Mouse (Mus musculus) kidney, embryonic 16.5 days (tissue): ENCODE results near the gene Fam222b. TPM values are rescaled to one million over a fixed set of nuclear protein-coding genes. Genes with fewer than 3 reads are reported as not detected.
"Not testable (repeated sequence)": the region's sequence is repeated elsewhere in the genome, so short reads cannot be mapped to it uniquely, and the experiment has no call there.

ENCODE experiments used
- ATAC-seq: fragments of 200-750 bp; cut with Nextera tagmentation; 2 replicates; pipeline ENCODE4 v1.8.0; 2017; ENCODE audit warnings: moderate TSS enrichment; ENCODE audit not compliant: low FRiP score, low TSS enrichment
- H3K27ac ChIP-seq: fragments of 300-500 bp; sonication (generic); 2 replicates; pipeline ENCODE4 v1.5.1; 2014; ENCODE audit warnings: low read length
- H3K27me3 ChIP-seq: fragments of 300-500 bp; sonication (generic); 2 replicates; pipeline ENCODE4 v1.6.1; 2014; ENCODE audit warnings: low read length, control low read depth, mixed read lengths; ENCODE audit not compliant: insufficient read depth
- H3K36me3 ChIP-seq: fragments of 300-500 bp; sonication (generic); 2 replicates; pipeline ENCODE4 v1.6.1; 2014; ENCODE audit warnings: low read length, control low read depth, mixed read lengths; ENCODE audit not compliant: insufficient read depth
- H3K4me1 ChIP-seq: fragments of 300-500 bp; sonication (generic); 2 replicates; pipeline ENCODE4 v1.6.1; 2014; ENCODE audit warnings: low read length, control low read depth, mixed read lengths; ENCODE audit not compliant: insufficient read depth
- H3K4me2 ChIP-seq: fragments of 300-500 bp; sonication (generic); replicated peaks from 2 replicates; pipeline ENCODE4 v1.6.1; 2014; ENCODE audit warnings: low read depth, low read length
- H3K4me3 ChIP-seq: fragments of 300-500 bp; sonication (generic); 2 replicates; pipeline ENCODE4 v1.5.1; 2014; ENCODE audit warnings: mild to moderate bottlenecking, low read length
- H3K9ac ChIP-seq: fragments of 300-500 bp; sonication (generic); replicated peaks from 2 replicates; pipeline ENCODE4 v1.6.1; 2014; ENCODE audit warnings: low read length
- H3K9me3 ChIP-seq: fragments of 300-500 bp; sonication (generic); 2 replicates; pipeline ENCODE4 v1.6.1; 2016; ENCODE audit warnings: low read length, control low read depth
- WGBS: fragments of 180-500 bp; shearing (Covaris S2); extraction: QIAGEN DNeasy Blood & Tissue Kit; methylation state at CpG from one replicate; pipeline ENCODE4 v1.1.7; 2014; 5-methylcytosine and 5-hydroxymethylcytosine counted together
- polyA plus RNA-seq: library from polyadenylated mRNA; unstranded; fragments of >200 nt; fragmentation: Nextera tagmentation; extraction: Ambion mirVana; gene quantifications from 2 replicates; pipeline ENCODE4 v1.2.1, GENCODE M21; 2015

Gene Fam222b
- 14.8 and 19.3 TPM in 2 replicates for polyA plus RNA-seq

- ATAC-seq = peak; percentile 98
- peaks cover 21% of the 10 kb centered on the region for H3K4me1 ChIP-seq
- WGBS = under 1% methylated on average over 38 of the region's 38 CpGs
- H3K9ac ChIP-seq = peak within 1 kb of the TSS; percentile 82
- H3K27me3 ChIP-seq = no peaks in the 10 kb centered on the region
- H3K4me3 ChIP-seq = peak within 1 kb of the TSS; percentile 68
- H3K4me2 ChIP-seq = peak within 1 kb of the TSS; percentile 72
- no peaks in the 10 kb centered on the region for H3K36me3 ChIP-seq
- H3K27ac ChIP-seq = peak within 1 kb of the TSS; percentile 61
- no peaks in the 10 kb centered on the region for H3K9me3 ChIP-seq
These were observed at the start of gene Fam222b for GRCm38 (mm10) chr11:78094504-78095143. Fam222b (plus strand) TSS chr11:78094660.

- Histone ChIP-seq H3K4me2 (no peak overlapping the region), H3K27ac (0 out of 2 replicates have a peak overlapping the region, but pooled peaks have one; percentile 62), H3K36me3 (0 out of 2 replicates have a peak, but pooled peaks cover 3% of the 10 kb centered on the region), H3K4me1 (peaks cover 7% of the 10 kb centered on the region; the same call in 1 of the 2 replicates), H3K4me3 (no peak overlapping the region), H3K27me3 (no peaks in the 10 kb centered on the region), H3K9me3 (no peaks in the 10 kb centered on the region; the same call in 1 of the 2 replicates), H3K9ac (no peak overlapping the region)
- 49% methylated on average over 5 of the region's 5 CpGs for WGBS
- 0 out of 2 replicates have a peak, but pooled peaks have one; percentile 19 for ATAC-seq
These were observed 49.7 kb upstream of the Fam222b start for GRCm38 (mm10) chr11:78044758-78045251.

GRCm38 (mm10) chr11:78048637-78049036, 45.8 kb upstream of the Fam222b start:
- not testable (repeated sequence) for ATAC-seq, H3K36me3 ChIP-seq, H3K9ac ChIP-seq, H3K27me3 ChIP-seq, H3K9me3 ChIP-seq, H3K4me2 ChIP-seq, H3K27ac ChIP-seq, H3K4me3 ChIP-seq, H3K4me1 ChIP-seq
- WGBS = 100% methylated on average over 2 of the region's 4 CpGs

GRCm38 (mm10) chr11:78053078-78053477, 41.4 kb upstream of the Fam222b start:
- no peak overlapping the region for H3K4me3 ChIP-seq
- WGBS = 84% methylated on average over 8 of the region's 8 CpGs
- no peaks in the 10 kb centered on the region for H3K9me3 ChIP-seq
- no peaks in the 10 kb centered on the region for H3K4me1 ChIP-seq
- no peak overlapping the region for H3K27ac ChIP-seq
- H3K4me2 ChIP-seq = no peak overlapping the region
- peaks cover 24% of the 10 kb centered on the region for H3K36me3 ChIP-seq
- ATAC-seq = no peak
- no peak overlapping the region for H3K9ac ChIP-seq
- H3K27me3 ChIP-seq = no peaks in the 10 kb centered on the region

- Histone ChIP-seq H3K9ac (no peak overlapping the region), H3K27me3 (no peaks in the 10 kb centered on the region), H3K36me3 (peaks cover 38% of the 10 kb centered on the region), H3K4me2 (no peak overlapping the region), H3K4me3 (no peak overlapping the region), H3K9me3 (no peaks in the 10 kb centered on the region), H3K4me1 (no peaks in the 10 kb centered on the region), H3K27ac (no peak overlapping the region)
- WGBS = 59% methylated on average over 8 of the region's 8 CpGs
- ATAC-seq = 0 out of 2 replicates have a peak, but pooled peaks have one; percentile 32
These were observed 37.5 kb upstream of the Fam222b start for GRCm38 (mm10) chr11:78056946-78057345.

GRCm38 (mm10) chr11:78059833-78060757, 34.4 kb upstream of the Fam222b start:
- no peak overlapping the region for H3K27ac ChIP-seq
- no peak overlapping the region for H3K4me3 ChIP-seq
- 46% methylated on average over 9 of the region's 9 CpGs for WGBS
- H3K36me3 ChIP-seq = peaks cover 30% of the 10 kb centered on the region
- H3K9ac ChIP-seq = no peak overlapping the region
- H3K4me2 ChIP-seq = no peak overlapping the region
- no peaks in the 10 kb centered on the region for H3K4me1 ChIP-seq
- no peaks in the 10 kb centered on the region for H3K9me3 ChIP-seq
- H3K27me3 ChIP-seq = no peaks in the 10 kb centered on the region
- peak; percentile 89 for ATAC-seq

- H3K4me2 ChIP-seq = no peak overlapping the region
- no peaks in the 10 kb centered on the region for H3K4me1 ChIP-seq
- no peaks in the 10 kb centered on the region for H3K9me3 ChIP-seq
- no peak overlapping the region for H3K9ac ChIP-seq
- ATAC-seq = no peak
- WGBS = 83% methylated on average over 1 of the region's 1 CpGs
- H3K4me3 ChIP-seq = no peak overlapping the region
- H3K27ac ChIP-seq = no peak overlapping the region
- peaks cover 22% of the 10 kb centered on the region for H3K36me3 ChIP-seq
- H3K27me3 ChIP-seq = no peaks in the 10 kb centered on the region
These were observed 31.9 kb upstream of the Fam222b start for GRCm38 (mm10) chr11:78062563-78062962.

- Histone ChIP-seq H3K4me2 (no peak overlapping the region), H3K4me1 (no peaks in the 10 kb centered on the region), H3K9ac (no peak overlapping the region), H3K36me3 (no peaks in the 10 kb centered on the region), H3K27me3 (no peaks in the 10 kb centered on the region), H3K27ac (no peak overlapping the region), H3K9me3 (no peaks in the 10 kb centered on the region), H3K4me3 (no peak overlapping the region)
- ATAC-seq = no peak
- 48% methylated on average over 2 of the region's 2 CpGs for WGBS
These were observed 28.6 kb upstream of the Fam222b start for GRCm38 (mm10) chr11:78065906-78066305.

- Histone ChIP-seq H3K9me3 (no peaks in the 10 kb centered on the region), H3K4me1 (no peaks in the 10 kb centered on the region), H3K36me3 (no peaks in the 10 kb centered on the region), H3K27ac (no peak overlapping the region), H3K27me3 (no peaks in the 10 kb centered on the region), H3K9ac (no peak overlapping the region), H3K4me3 (no peak overlapping the region), H3K4me2 (no peak overlapping the region)
- WGBS = 77% methylated on average over 2 of the region's 2 CpGs
- ATAC-seq = no peak
These were observed 27.8 kb upstream of the Fam222b start for GRCm38 (mm10) chr11:78066641-78067040.
